ENCODE assay signal across 9 mouse cellular contexts in the genomic region with DNA sequence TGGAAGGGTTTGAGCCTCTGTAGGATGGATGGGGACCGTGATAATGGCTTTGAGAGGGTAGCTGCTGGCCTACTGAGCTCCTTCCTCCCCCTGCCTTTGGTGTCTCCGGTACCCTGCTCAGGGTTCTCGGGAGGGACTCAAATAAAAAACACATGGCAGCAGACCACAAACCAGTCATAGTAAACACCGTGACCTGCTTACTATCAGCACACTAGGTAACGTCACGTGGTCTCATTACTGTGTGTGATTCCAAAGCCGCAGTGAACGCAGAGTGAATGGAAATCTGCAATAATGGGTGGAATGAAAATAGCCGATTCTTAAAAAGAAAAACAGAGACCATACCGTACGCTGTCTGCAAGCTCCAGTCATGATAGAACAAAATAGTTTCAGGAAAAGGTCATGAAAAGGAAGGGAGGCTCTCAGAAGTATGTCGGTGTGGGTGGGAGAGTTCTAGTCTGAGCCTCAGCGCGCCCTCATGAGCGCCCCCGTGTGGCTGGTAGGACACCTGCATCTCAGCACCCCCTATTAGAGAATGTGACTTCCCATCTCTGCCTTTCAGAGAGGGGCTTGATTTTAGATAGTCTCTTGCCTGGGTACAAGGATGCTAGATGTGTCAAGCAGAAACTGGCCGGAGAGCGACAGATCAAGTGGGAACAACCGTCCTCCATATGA.
A peak's percentile ranks its signal among the peaks of the same experiment; 100 is the strongest.
DNase-seq lines count a peak whose midpoint lies in the region; ATAC-seq and TF ChIP-seq lines count a peak whose summit lies in the region.
"Had no signal": no experiment of that assay in that cellular context is flagged by ENCODE, and none has a peak within 500 bp of the region (broad histone marks: within the 10 kb centered on the region; RNA-seq: fewer than 3 reads in every experiment).

No protein-coding gene starts in this region.

- DNase-seq in cerebellum, adult 18-20 months = peak; percentile 66 to 80
- peak; percentile 53 for DNase-seq in adipocyte (ENCODE audit: low spot score)
- DNase-seq in embryonic facial prominence, embryonic 10.5 days (ENCODE audit: low spot score) = peak; percentile 77
- DNase-seq in heart, postnatal 0 days (ENCODE audit: low spot score) = peak; percentile 86
- DNase-seq in layer of hippocampus, adult 9-10 months (ENCODE audit: low spot score) = peak; percentile 22
- DNase-seq in lung, postnatal 4 days = peak; percentile 49 to 74
- peak; percentile 56 for DNase-seq in skeletal muscle tissue, adult 2 months (ENCODE audit: low read depth, low spot score)

- H3K4me2 ChIP-seq in heart, postnatal 0 days (ENCODE audit: low read depth, low read length) = no peak overlapping the region

- H3K4me1 ChIP-seq in embryonic facial prominence, embryonic 10.5 days = peaks cover 10% of the 10 kb centered on the region; the same call in 1 of the 2 replicates
- peaks cover 3% of the 10 kb centered on the region; the same call in 1 of the 2 replicates for H3K4me1 ChIP-seq in heart, postnatal 0 days (ENCODE audit: control insufficient read depth, insufficient read depth)

- no peak for ATAC-seq in cerebellum, adult (ENCODE audit: insufficient number of reproducible peaks, low FRiP score, low TSS enrichment)
- ATAC-seq in heart, postnatal 0 days (ENCODE audit: insufficient read depth, low read depth) = peak; percentile 57

- peak; percentile 91 for TF ChIP-seq CTCF in heart, postnatal 0 days (IDR thresholded peaks at IDR 0.05; ENCODE audit: low read depth)

- WGBS in embryonic facial prominence, embryonic 10.5 days = 45% methylated on average over 19 of the region's 19 CpGs
- WGBS in heart, postnatal 0 days = 29% methylated on average over 19 of the region's 19 CpGs

- no peaks in the 10 kb centered on the region for H3K27me3 ChIP-seq in embryonic facial prominence, embryonic 10.5 days (replicated peaks; ENCODE audit: low read depth, poor library complexity, severe bottlenecking)
- no peaks in the 10 kb centered on the region for H3K27me3 ChIP-seq in heart, postnatal 0 days (ENCODE audit: control insufficient read depth, insufficient read depth, low read length)

- no peak overlapping the region for H3K9ac ChIP-seq in heart, postnatal 0 days (replicated peaks; ENCODE audit: low read depth, low read length)

- peaks cover 36% of the 10 kb centered on the region for H3K36me3 ChIP-seq in embryonic facial prominence, embryonic 10.5 days (replicated peaks)
- H3K36me3 ChIP-seq in heart, postnatal 0 days (replicated peaks; ENCODE audit: control insufficient read depth, insufficient read depth, low read length) = peaks cover 32% of the 10 kb centered on the region
- H3K36me3 ChIP-seq: G1E had no signal

- TF ChIP-seq EP300 in heart, postnatal 0 days (IDR thresholded peaks at IDR 0.05; ENCODE audit: low read depth) = no peak

- no peak overlapping the region for H3K27ac ChIP-seq in embryonic facial prominence, embryonic 10.5 days (replicated peaks)
- H3K27ac ChIP-seq in heart, postnatal 0 days (ENCODE audit: low read depth) = no peak overlapping the region

- no peak overlapping the region for H3K4me3 ChIP-seq in embryonic facial prominence, embryonic 10.5 days
- H3K4me3 ChIP-seq in heart, postnatal 0 days (ENCODE audit: low read depth, low read length) = no peak overlapping the region

- H3K9me3 ChIP-seq in embryonic facial prominence, embryonic 10.5 days = no peaks in the 10 kb centered on the region
- no peaks in the 10 kb centered on the region for H3K9me3 ChIP-seq in heart, postnatal 0 days (replicated peaks; ENCODE audit: control insufficient read depth, low read length)

Comparison
In these comparisons a context has a peak if more than half of its experiments do, and no peak if none do; other contexts are left out.
1. DNase-seq: peak in every context shown above with its lines; median percentile 86 in heart, postnatal 0 days; 77 in embryonic facial prominence, embryonic 10.5 days; 73 in cerebellum, adult 18-20 months; 62 in lung, postnatal 4 days; 56 in skeletal muscle tissue, adult 2 months; 53 in adipocyte; 22 in layer of hippocampus, adult 9-10 months.